Mouse (Mus musculus) intestine, postnatal 0 days (tissue): Measurements from ENCODE around the gene Sorcs3. TPM values are rescaled to one million over a fixed set of nuclear protein-coding genes. Genes with fewer than 3 reads are reported as not detected.

Source experiments
- ATAC-seq: fragments of 200-750 bp; cut with Nextera tagmentation; 2 replicates; pipeline ENCODE4 v1.8.0; 2017; ENCODE audit warnings: mild to moderate bottlenecking, moderate TSS enrichment, moderate library complexity
- H3K27ac ChIP-seq: fragments of 300-500 bp; sonication (generic); 2 replicates; pipeline ENCODE4 v1.5.1; 2014; ENCODE audit warnings: mild to moderate bottlenecking, low read depth, low read length, moderate library complexity
- H3K27me3 ChIP-seq: fragments of 300-500 bp; sonication (generic); replicated peaks from 2 replicates; pipeline ENCODE4 v1.6.1; 2014; ENCODE audit warnings: low read length, mixed read lengths; ENCODE audit not compliant: control insufficient read depth, insufficient read depth
- H3K36me3 ChIP-seq: fragments of 300-500 bp; sonication (generic); 2 replicates; pipeline ENCODE4 v1.6.1; 2014; ENCODE audit warnings: mild to moderate bottlenecking, moderate library complexity; ENCODE audit not compliant: control insufficient read depth, insufficient read depth
- H3K4me1 ChIP-seq: fragments of 300-500 bp; sonication (generic); replicated peaks from 2 replicates; pipeline ENCODE4 v1.6.1; 2014; ENCODE audit warnings: antibody characterized with exemption, low read length, mixed read lengths; ENCODE audit not compliant: control insufficient read depth, insufficient read depth
- H3K4me2 ChIP-seq: fragments of 300-500 bp; sonication (generic); replicated peaks from 2 replicates; pipeline ENCODE4 v1.6.1; 2014; ENCODE audit warnings: low read depth, mild to moderate bottlenecking, moderate library complexity
- H3K4me3 ChIP-seq: fragments of 300-500 bp; sonication (generic); 2 replicates; pipeline ENCODE4 v1.5.1; 2014; ENCODE audit warnings: low read depth, low read length
- H3K9ac ChIP-seq: fragments of 300-500 bp; sonication (generic); 2 replicates; pipeline ENCODE4 v1.6.1; 2014; ENCODE audit warnings: mild to moderate bottlenecking, low read depth, low read length
- H3K9me3 ChIP-seq: fragments of 300-500 bp; sonication (generic); 2 replicates; pipeline ENCODE4 v1.6.1; 2016; ENCODE audit warnings: mixed run types; ENCODE audit not compliant: control insufficient read depth
- CTCF ChIP-seq: sonication (generic); IDR thresholded peaks from 2 replicates; pipeline ENCODE4 v1.5.1; 2016; ENCODE audit warnings: low read depth, mild to moderate bottlenecking, control low read depth, antibody characterized with exemption, moderate library complexity
- WGBS: fragments of 180-500 bp; shearing (Covaris S2); extraction: QIAGEN DNeasy Blood & Tissue Kit; methylation state at CpG from one replicate; pipeline ENCODE4 v1.1.7; 2014; 5-methylcytosine and 5-hydroxymethylcytosine counted together
- polyA plus RNA-seq: library from polyadenylated mRNA; unstranded; fragments of >200 nt; fragmentation: Nextera tagmentation; extraction: Ambion mirVana; gene quantifications from 2 replicates; pipeline ENCODE4 v1.2.1, GENCODE M21; 2015

The Sorcs3 gene
- 0.33 and 0.37 TPM in 2 replicates for polyA plus RNA-seq

DNA sequence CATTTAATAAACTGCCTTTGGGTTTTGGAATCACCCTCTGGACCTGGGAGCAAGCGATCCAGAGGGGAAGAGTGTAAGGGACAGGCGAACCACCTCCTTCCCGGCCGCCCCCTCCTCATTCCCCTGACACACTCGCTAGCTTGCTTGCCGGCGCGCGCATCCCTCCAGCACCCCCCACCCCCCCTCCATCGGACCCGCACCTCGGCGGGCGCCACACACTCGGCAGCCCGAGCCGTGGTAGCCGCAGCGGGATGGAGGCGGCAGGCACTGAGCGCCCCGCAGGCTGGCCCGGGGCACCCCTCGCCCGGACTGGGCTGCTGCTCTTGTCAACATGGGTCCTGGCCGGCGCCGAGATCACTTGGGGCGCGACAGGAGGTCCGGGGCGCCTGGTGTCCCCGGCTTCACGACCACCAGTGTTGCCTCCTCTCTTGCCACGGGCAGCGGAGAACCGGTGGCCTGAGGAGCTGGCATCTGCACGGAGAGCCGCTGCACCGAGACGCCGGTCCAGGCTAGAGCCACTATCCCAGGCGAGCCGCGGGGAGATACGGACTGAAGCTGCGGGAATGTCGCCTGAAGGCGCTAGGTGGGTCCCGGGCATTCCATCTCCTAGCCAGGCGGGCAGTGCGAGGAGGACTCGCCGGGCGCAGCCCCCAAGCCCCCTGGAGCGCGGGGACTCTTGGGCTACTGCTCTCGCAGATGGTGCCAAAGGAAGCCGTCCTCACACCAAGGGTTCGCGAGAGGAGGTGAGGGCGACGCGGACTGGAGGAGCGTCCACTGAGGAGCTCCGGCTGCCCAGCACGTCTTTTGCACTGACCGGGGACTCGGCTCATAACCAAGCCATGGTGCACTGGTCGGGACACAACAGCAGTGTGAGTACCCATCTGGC lies at the start of gene Sorcs3:
TSS of gene Sorcs3 (plus strand) at position 97 of the 886 bp plus-strand sequence.
- Histone ChIP-seq H3K4me1 (no peaks in the 10 kb centered on the region; the same call in 1 of the 2 replicates), H3K27ac (no peak within 1 kb of the TSS), H3K36me3 (no peaks in the 10 kb centered on the region), H3K4me3 (peak within 1 kb of the TSS; percentile 38), H3K27me3 (peaks cover 40% of the 10 kb centered on the region), H3K4me2 (peak within 1 kb of the TSS; percentile 64), H3K9ac (no peak within 1 kb of the TSS), H3K9me3 (no peaks in the 10 kb centered on the region)
- ATAC-seq = no peak
- WGBS = under 1% methylated on average over 67 of the region's 70 CpGs
- TF ChIP-seq CTCF = no peak

GRCm38 (mm10) chr19:48165341-48165740 lies 40.5 kb upstream of the Sorcs3 start:
- Histone ChIP-seq H3K4me3 (no peak overlapping the region), H3K36me3 (no peaks in the 10 kb centered on the region), H3K4me2 (no peak overlapping the region)

DNA sequence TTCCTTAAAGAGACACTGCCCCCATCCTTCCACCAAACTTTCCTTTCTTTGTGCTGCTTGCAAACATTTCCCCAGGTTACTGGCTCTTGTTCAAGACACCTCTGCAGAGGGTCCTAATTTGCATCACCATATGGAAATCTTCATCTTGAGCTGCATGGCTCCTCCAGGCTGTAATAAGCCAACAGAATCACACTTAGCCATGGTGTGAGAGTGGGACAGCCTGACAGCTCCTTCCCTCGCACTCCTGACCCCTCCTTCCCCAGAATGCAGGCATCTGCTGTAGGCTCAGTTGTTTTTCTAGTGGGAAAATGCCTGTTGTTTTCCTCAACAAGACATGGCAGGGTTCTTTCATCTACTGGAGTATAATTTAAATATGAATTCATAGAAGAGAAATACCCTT lies 38.7 kb upstream of the Sorcs3 start:
- no peaks in the 10 kb centered on the region for H3K9me3 ChIP-seq
- H3K9ac ChIP-seq = no peak overlapping the region
- no peak for TF ChIP-seq CTCF
- ATAC-seq = no peak
- H3K27me3 ChIP-seq = no peaks in the 10 kb centered on the region
- 37% methylated on average over 1 of the region's 1 CpGs for WGBS
- no peaks in the 10 kb centered on the region for H3K36me3 ChIP-seq
- no peak overlapping the region for H3K4me2 ChIP-seq
- no peaks in the 10 kb centered on the region for H3K4me1 ChIP-seq
- no peak overlapping the region for H3K4me3 ChIP-seq
- H3K27ac ChIP-seq = no peak overlapping the region

More at GRCm38 (mm10) chr19:48165341-48165740, 40.5 kb upstream of the Sorcs3 start:
- H3K4me1 ChIP-seq = no peaks in the 10 kb centered on the region
- no peak overlapping the region for H3K27ac ChIP-seq
- H3K27me3 ChIP-seq = no peaks in the 10 kb centered on the region
- no peaks in the 10 kb centered on the region for H3K9me3 ChIP-seq
- H3K9ac ChIP-seq = no peak overlapping the region
- ATAC-seq = no peak
- 82% methylated on average over 3 of the region's 3 CpGs for WGBS
- TF ChIP-seq CTCF = no peak

DNA sequence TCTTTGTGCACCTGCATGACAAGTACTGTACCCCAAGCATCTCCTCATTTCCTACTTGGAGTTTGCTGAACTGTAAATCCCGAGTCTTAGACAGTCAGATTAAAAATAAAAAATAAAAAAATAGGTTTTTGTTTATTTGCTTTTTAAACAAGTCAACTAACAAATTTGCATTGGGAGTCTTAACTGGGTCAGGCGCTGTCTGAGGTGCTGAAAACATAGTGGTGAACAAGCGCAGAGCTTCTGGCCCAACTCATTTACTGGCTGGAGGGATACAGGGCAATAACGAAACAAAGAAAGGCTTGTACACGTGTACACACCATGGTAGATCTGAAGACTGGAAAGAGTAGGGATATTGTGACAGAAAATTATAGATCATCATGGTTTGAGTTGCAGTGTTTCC lies 37.5 kb upstream of the Sorcs3 start:
- Histone ChIP-seq H3K9ac (no peak overlapping the region), H3K4me3 (no peak overlapping the region), H3K27me3 (no peaks in the 10 kb centered on the region), H3K36me3 (no peaks in the 10 kb centered on the region), H3K4me2 (no peak overlapping the region), H3K27ac (no peak overlapping the region), H3K9me3 (no peaks in the 10 kb centered on the region), H3K4me1 (no peaks in the 10 kb centered on the region)
- TF ChIP-seq CTCF = no peak
- 55% methylated on average over 5 of the region's 5 CpGs for WGBS
- no peak for ATAC-seq

GRCm38 (mm10) chr19:48174717-48175116 lies 31.1 kb upstream of the Sorcs3 start:
- Histone ChIP-seq H3K27ac (no peak overlapping the region), H3K9me3 (no peaks in the 10 kb centered on the region), H3K9ac (no peak overlapping the region), H3K4me3 (no peak overlapping the region), H3K4me1 (no peaks in the 10 kb centered on the region), H3K36me3 (no peaks in the 10 kb centered on the region), H3K27me3 (no peaks in the 10 kb centered on the region), H3K4me2 (no peak overlapping the region)
- ATAC-seq = no peak
- TF ChIP-seq CTCF = peak; percentile 28; the same call in 1 of the 2 replicates
- 72% methylated on average over 4 of the region's 4 CpGs for WGBS

GRCm38 (mm10) chr19:48203928-48204470 lies 1.8 kb upstream of the Sorcs3 start:
- 0 out of 2 replicates have a peak overlapping the region, but pooled peaks have one; percentile 7 for H3K4me3 ChIP-seq
- H3K4me1 ChIP-seq = no peaks in the 10 kb centered on the region; the same call in 1 of the 2 replicates
- H3K27me3 ChIP-seq = peaks cover 37% of the 10 kb centered on the region
- H3K27ac ChIP-seq = no peak overlapping the region
- no peak for ATAC-seq
- no peaks in the 10 kb centered on the region for H3K36me3 ChIP-seq
- H3K9me3 ChIP-seq = no peaks in the 10 kb centered on the region
- TF ChIP-seq CTCF = peak; percentile 79
- no peak overlapping the region for H3K9ac ChIP-seq
- 2% methylated on average over 21 of the region's 22 CpGs for WGBS
- peak overlapping the region; percentile 40 for H3K4me2 ChIP-seq
